Mouse (Mus musculus): ENCODE results near the gene Slc12a8. TPM values are rescaled to one million over a fixed set of nuclear protein-coding genes. Genes with fewer than 3 reads are reported as not detected.

Slc12a8 gene
- total and polyA plus RNA-seq, 3 experiments, result 12.2 to 17.4 (median 16.5) TPM

- H3K27me3 ChIP-seq (replicated peaks), result no peaks in the 10 kb centered on the region
- H3K4me3 ChIP-seq (replicated peaks in 1 of 3; ENCODE audit: low read depth in 2 of 3, low read length in 2 of 3, poor library complexity in 1 of 3), result no peak overlapping the region
- peak overlapping the region; percentile 1; the same call in 1 of the 2 replicates for H3K27ac ChIP-seq (ENCODE audit: insufficient read depth, low read depth)
- peaks cover 90% of the 10 kb centered on the region for H3K79me2 ChIP-seq (replicated peaks; ENCODE audit: control insufficient read depth, extremely low read depth, insufficient read depth, poor library complexity, severe bottlenecking)
- no peak overlapping the region for H3K9ac ChIP-seq (ENCODE audit: insufficient read depth, low read depth)
- in situ Hi-C loops (cut with MboI; ENCODE audit: low pct_ligation_motif_present, low pct_unique_long_range_greater_than_20kb, low sequenced_read_pairs), result loop anchor here (5.0 kb wide), 1 partner anchor 131 kb away; no protein-coding TSS in a partner anchor
- dilution Hi-C loops (cut with MboI; ENCODE audit: extremely low pct_ligation_motif_present, extremely low pct_unique_long_range_greater_than_20kb, low sequenced_read_pairs), result no loop called here
- no peak overlapping the region for H3K4me2 ChIP-seq (ENCODE audit: insufficient read depth, low read depth, poor library complexity, severe bottlenecking)
- TF ChIP-seq SMC3 (IDR thresholded peaks at IDR 0.05; ENCODE audit: low read depth, low read length), result no peak
- TF ChIP-seq MAFK (IDR thresholded peaks at IDR 0.05; ENCODE audit: insufficient replicate concordance, low read length), result no peak
- no peak for TF ChIP-seq USF2 (conservative IDR thresholded peaks at IDR 0.05; ENCODE audit: low read depth, low read length)
- TF ChIP-seq ELF1 (IDR thresholded peaks at IDR 0.05; ENCODE audit: low read depth, low read length), result peak; percentile 34; the same call in 1 of the 2 replicates
- TF ChIP-seq PAX5 (IDR thresholded peaks at IDR 0.05; ENCODE audit: low read length), result no peak
- no peak for TF ChIP-seq CHD1 (IDR thresholded peaks at IDR 0.05; ENCODE audit: low read depth, low read length)
- no peak for TF ChIP-seq GABPA (IDR thresholded peaks at IDR 0.05; ENCODE audit: insufficient replicate concordance, low read depth, low read length)
- no peak for TF ChIP-seq MEF2A (IDR thresholded peaks at IDR 0.05; ENCODE audit: borderline replicate concordance, low read depth, low read length)
- no peak for TF ChIP-seq MXI1 (IDR thresholded peaks at IDR 0.05; ENCODE audit: low read depth, low read length)
- TF ChIP-seq CTCF (conservative IDR thresholded peaks at IDR 0.05 in 1 of 2, IDR thresholded peaks at IDR 0.05 in 1 of 2; ENCODE audit: low read depth in 2 of 2, low read length in 2 of 2), result no peak
- peak; percentile 22; the same call in 1 of the 2 replicates for TF ChIP-seq POLR2A (IDR thresholded peaks at IDR 0.05; ENCODE audit: low read depth, low read length)
- TF ChIP-seq MAX (IDR thresholded peaks at IDR 0.05; ENCODE audit: low read length), result 0 out of 2 replicates have a peak, but pooled peaks have one; percentile 14
- TF ChIP-seq POLR2AphosphoS2 (IDR thresholded peaks at IDR 0.05; ENCODE audit: low read depth, low read length), result no peak
- TF ChIP-seq JUND (conservative IDR thresholded peaks at IDR 0.05; ENCODE audit: low read depth, low read length), result no peak
- TF ChIP-seq E2F4 (IDR thresholded peaks at IDR 0.05; ENCODE audit: insufficient replicate concordance, low read depth, low read length), result no peak
- TF ChIP-seq UBTF (IDR thresholded peaks at IDR 0.05; ENCODE audit: low read depth, low read length), result no peak
- TF ChIP-seq JUN (IDR thresholded peaks at IDR 0.05; ENCODE audit: insufficient read depth, low read depth, low read length), result no peak
- TF ChIP-seq HCFC1 (IDR thresholded peaks at IDR 0.05; ENCODE audit: low read depth, low read length), result no peak
- no peak for TF ChIP-seq NELFE (IDR thresholded peaks at IDR 0.05; ENCODE audit: low read depth, low read length)
- TF ChIP-seq USF1 (IDR thresholded peaks at IDR 0.05; ENCODE audit: low read depth, low read length), result no peak
- TF ChIP-seq CHD2 (IDR thresholded peaks at IDR 0.05; ENCODE audit: low read length), result no peak
- TF ChIP-seq BHLHE40 (IDR thresholded peaks at IDR 0.05; ENCODE audit: low read depth, low read length), result no peak
- TF ChIP-seq NRF1 (IDR thresholded peaks at IDR 0.05; ENCODE audit: low read depth, low read length), result no peak
- peak; percentile 64 for TF ChIP-seq IRF4 (IDR thresholded peaks at IDR 0.05; ENCODE audit: low read depth, low read length)
- no peak for TF ChIP-seq ZNF384 (IDR thresholded peaks at IDR 0.05; ENCODE audit: low read depth, low read length)
- no peak for TF ChIP-seq ZMIZ1 (IDR thresholded peaks at IDR 0.05; ENCODE audit: low read depth, low read length)
- TF ChIP-seq ZKSCAN1 (IDR thresholded peaks at IDR 0.05; ENCODE audit: borderline replicate concordance, low read depth, low read length), result no peak
- TF ChIP-seq EP300 (IDR thresholded peaks at IDR 0.05; ENCODE audit: low read length), result peak; percentile 39; the same call in 1 of the 2 replicates
- TF ChIP-seq ETS1 (conservative IDR thresholded peaks at IDR 0.05; ENCODE audit: low read depth, low read length), result 0 out of 2 replicates have a peak, but pooled peaks have one; percentile 17
- H3K36me3 ChIP-seq (replicated peaks in 1 of 2; ENCODE audit: control insufficient read depth in 1 of 2, insufficient read depth in 1 of 2, low read length in 1 of 2), result peaks cover 44 to 85% of the 10 kb centered on the region in 2 experiments
- DNase-seq (ENCODE audit: extremely low read depth), result no peak
- peaks cover 65 to 99% of the 10 kb centered on the region in 2 experiments for H3K4me1 ChIP-seq (ENCODE audit: control insufficient read depth in 1 of 2, insufficient read depth in 2 of 2)
- H3K9me3 ChIP-seq (replicated peaks; ENCODE audit: low read length), result no peaks in the 10 kb centered on the region
Observed at GRCm38 (mm10) chr16:33693553-33693952, 176.4 kb downstream of the Slc12a8 start.
